Mouse (Mus musculus): ENCODE results near the gene Vdr.

Gene Vdr

GRCm38 (mm10) chr15:97847866-97848265 is 62.6 kb downstream of the Vdr start:
- DNase-seq (ENCODE audit: low spot score in 2 of 2), result no peak

- no peak for DNase-seq (ENCODE audit: low spot score in 2 of 2)
Observed at GRCm38 (mm10) chr15:97847285-97847684, 63.1 kb downstream of the Vdr start.

- DNase-seq (ENCODE audit: low spot score in 2 of 2), result no peak
Observed at GRCm38 (mm10) chr15:97846121-97846882, 64.1 kb downstream of the Vdr start.

GRCm38 (mm10) chr15:97844037-97845034 is 66.1 kb downstream of the Vdr start, which contains the start of gene Hdac7:
Hdac7 (minus strand) TSS chr15:97844502.
- DNase-seq (ENCODE audit: low spot score in 2 of 2), result no peak

GRCm38 (mm10) chr15:97843247-97843651 is 67.2 kb downstream of the Vdr start:
- no peak for DNase-seq (ENCODE audit: low spot score in 2 of 2)

GRCm38 (mm10) chr15:97842058-97842457 is 68.4 kb downstream of the Vdr start:
- DNase-seq (ENCODE audit: low spot score in 2 of 2), result no peak

- no peak for DNase-seq (ENCODE audit: low spot score in 2 of 2)
Observed at GRCm38 (mm10) chr15:97841383-97841782, 69.0 kb downstream of the Vdr start.

GRCm38 (mm10) chr15:97840781-97841180 is 69.6 kb downstream of the Vdr start:
- no peak for DNase-seq (ENCODE audit: low spot score in 2 of 2)

- DNase-seq (ENCODE audit: low spot score in 2 of 2), result no peak
Observed at GRCm38 (mm10) chr15:97839991-97840455, 70.4 kb downstream of the Vdr start.

- DNase-seq (ENCODE audit: low spot score in 2 of 2), result no peak
Observed at GRCm38 (mm10) chr15:97839473-97839872, 71.0 kb downstream of the Vdr start.

- no peak for DNase-seq (ENCODE audit: low spot score in 2 of 2)
Observed at GRCm38 (mm10) chr15:97839012-97839411, 71.4 kb downstream of the Vdr start.

GRCm38 (mm10) chr15:97838395-97838794 is 72.0 kb downstream of the Vdr start:
- no peak for DNase-seq (ENCODE audit: low spot score in 2 of 2)

GRCm38 (mm10) chr15:97837491-97838061 is 72.9 kb downstream of the Vdr start:
- DNase-seq (ENCODE audit: low spot score in 2 of 2), result no peak

- DNase-seq (ENCODE audit: low spot score in 2 of 2), result no peak
Observed at GRCm38 (mm10) chr15:97836894-97837247, 73.6 kb downstream of the Vdr start.

GRCm38 (mm10) chr15:97836153-97836893 is 74.1 kb downstream of the Vdr start:
- DNase-seq (ENCODE audit: low spot score in 2 of 2), result no peak

- DNase-seq (ENCODE audit: low spot score in 2 of 2), result no peak
Observed at GRCm38 (mm10) chr15:97832764-97833479, 77.5 kb downstream of the Vdr start.

- no peak for DNase-seq (ENCODE audit: low spot score in 2 of 2)
Observed at GRCm38 (mm10) chr15:97831987-97832640, 78.3 kb downstream of the Vdr start.

GRCm38 (mm10) chr15:97831242-97831986 is 79.0 kb downstream of the Vdr start:
- DNase-seq (ENCODE audit: low spot score in 2 of 2), result no peak

GRCm38 (mm10) chr15:97830788-97831241 is 79.6 kb downstream of the Vdr start:
- DNase-seq (ENCODE audit: low spot score in 2 of 2), result no peak

All from frontal cortex, postnatal 14 days (tissue).